Mouse (Mus musculus): ENCODE data around the gene BC004004. TPM values are rescaled to one million over a fixed set of nuclear protein-coding genes. Genes with fewer than 3 reads are reported as not detected.
"Not testable (repeated sequence)": the region's sequence is repeated elsewhere in the genome, so short reads cannot be mapped to it uniquely, and the experiment has no call there.

The BC004004 gene
- polyA plus RNA-seq, 1 experiment, result 102 TPM

DNA sequence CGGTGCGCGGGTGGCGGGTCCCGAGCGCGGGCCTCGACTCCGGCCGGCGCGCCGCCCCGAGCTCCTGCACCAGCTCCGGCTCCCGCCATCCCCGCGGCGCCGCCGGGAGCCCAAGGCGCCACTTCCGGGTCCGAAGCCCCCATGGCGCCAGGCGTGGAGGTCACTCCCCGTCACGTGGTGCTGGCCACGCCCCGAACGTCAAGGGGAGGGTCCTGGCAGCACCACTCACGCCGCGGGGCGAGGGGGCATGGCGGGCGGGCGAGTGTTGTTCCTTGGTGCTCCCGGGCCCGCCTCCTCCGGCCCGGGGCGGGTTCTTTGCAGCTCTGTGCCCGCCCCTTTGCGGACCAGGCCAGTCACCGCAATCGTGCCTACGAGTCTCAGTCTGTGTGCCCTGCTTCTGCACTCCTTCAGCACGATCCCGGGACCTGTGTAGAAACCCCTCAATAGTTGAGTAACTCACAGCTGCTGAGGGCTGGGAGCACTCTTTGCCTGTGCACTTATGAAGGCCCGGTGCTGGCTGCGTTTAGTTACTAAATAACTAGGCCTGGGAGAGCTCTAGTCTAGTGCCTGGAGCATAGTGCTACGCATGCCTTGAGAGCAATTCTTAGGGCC, 79.2 kb downstream of the BC004004 start, which contains the start of gene Mtch1:
TSS of gene Mtch1 (minus strand) at position 290 of the 612 bp plus-strand sequence.
- Histone ChIP-seq H3K27ac (ENCODE audit: insufficient read depth, low read length) (peak within 1 kb of the TSS; percentile 53), H3K4me1 (ENCODE audit: control insufficient read depth, insufficient read depth, low read length) (peaks cover 7% of the 10 kb centered on the region), H3K27me3 (ENCODE audit: control insufficient read depth, insufficient read depth, low read length) (no peaks in the 10 kb centered on the region), H3K4me3 (replicated peaks; ENCODE audit: insufficient read depth, low read depth, low read length) (peak within 1 kb of the TSS; percentile 91)
- DNase-seq, result peak; percentile 97 to 98
- no peak for TF ChIP-seq CTCF (IDR thresholded peaks at IDR 0.05; ENCODE audit: borderline replicate concordance, insufficient read depth, low read depth, low read length)
- TF ChIP-seq POLR2A (IDR thresholded peaks at IDR 0.05; ENCODE audit: borderline replicate concordance, insufficient read depth, low read length), result peak; percentile 89; the same call in 1 of the 2 replicates
- under 1% methylated on average over 53 of the region's 53 CpGs for WGBS

DNA sequence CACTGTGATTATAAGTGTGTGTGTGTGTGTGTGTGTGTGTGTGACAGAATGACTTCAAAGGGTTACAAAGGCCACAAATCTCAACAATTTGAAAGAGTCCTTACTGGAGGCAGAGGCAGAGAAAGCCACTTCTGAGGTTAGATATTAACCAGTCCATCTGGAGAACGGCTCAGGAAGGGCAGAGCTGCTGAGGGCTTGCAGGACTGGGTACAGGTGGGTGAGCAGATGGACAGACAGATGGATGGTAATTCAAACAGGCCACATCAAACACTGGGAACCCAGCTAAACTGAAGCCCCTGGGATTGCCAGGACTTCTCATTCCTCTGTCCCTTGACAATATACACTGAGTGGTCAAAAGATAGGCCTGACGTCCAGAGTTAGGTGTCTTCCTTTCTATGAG, 80.4 kb downstream of the BC004004 start:
- Histone ChIP-seq H3K27ac (ENCODE audit: insufficient read depth, low read length) (no peak overlapping the region), H3K4me1 (ENCODE audit: control insufficient read depth, insufficient read depth, low read length) (peaks cover 7% of the 10 kb centered on the region), H3K27me3 (ENCODE audit: control insufficient read depth, insufficient read depth, low read length) (no peaks in the 10 kb centered on the region), H3K4me3 (replicated peaks; ENCODE audit: insufficient read depth, low read depth, low read length) (no peak overlapping the region)
- TF ChIP-seq CTCF (IDR thresholded peaks at IDR 0.05; ENCODE audit: borderline replicate concordance, insufficient read depth, low read depth, low read length) (no peak), POLR2A (IDR thresholded peaks at IDR 0.05; ENCODE audit: borderline replicate concordance, insufficient read depth, low read length) (no peak)
- WGBS, result 22% methylated on average over 2 of the region's 2 CpGs
- DNase-seq, result peak in 1 of 2 experiments; percentile 64

DNA sequence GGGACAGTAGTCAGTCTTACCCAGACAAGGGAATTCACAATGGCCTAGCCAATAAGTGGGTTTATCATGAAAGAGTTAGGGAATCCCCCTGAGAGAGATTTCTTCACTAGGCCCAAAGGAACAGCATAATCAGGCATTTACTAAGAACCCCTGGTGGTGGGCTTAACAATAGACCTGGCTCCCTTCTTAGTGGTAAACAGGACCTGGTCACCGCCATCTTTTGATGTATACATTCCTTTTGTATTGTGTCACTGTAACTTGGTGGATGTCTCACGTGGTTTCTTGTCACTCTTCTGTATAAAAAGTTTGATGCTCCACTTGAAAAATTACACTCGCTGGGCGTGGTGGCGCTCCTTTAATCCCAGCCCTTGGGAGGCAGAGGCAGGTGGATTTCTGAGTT, 82.5 kb downstream of the BC004004 start:
- not testable (repeated sequence) for H3K27me3 ChIP-seq (ENCODE audit: control insufficient read depth, insufficient read depth, low read length); DNase-seq; H3K27ac ChIP-seq (ENCODE audit: insufficient read depth, low read length); H3K4me3 ChIP-seq (replicated peaks; ENCODE audit: insufficient read depth, low read depth, low read length); H3K4me1 ChIP-seq (ENCODE audit: control insufficient read depth, insufficient read depth, low read length)
- WGBS, result 77% methylated on average over 5 of the region's 5 CpGs

DNA sequence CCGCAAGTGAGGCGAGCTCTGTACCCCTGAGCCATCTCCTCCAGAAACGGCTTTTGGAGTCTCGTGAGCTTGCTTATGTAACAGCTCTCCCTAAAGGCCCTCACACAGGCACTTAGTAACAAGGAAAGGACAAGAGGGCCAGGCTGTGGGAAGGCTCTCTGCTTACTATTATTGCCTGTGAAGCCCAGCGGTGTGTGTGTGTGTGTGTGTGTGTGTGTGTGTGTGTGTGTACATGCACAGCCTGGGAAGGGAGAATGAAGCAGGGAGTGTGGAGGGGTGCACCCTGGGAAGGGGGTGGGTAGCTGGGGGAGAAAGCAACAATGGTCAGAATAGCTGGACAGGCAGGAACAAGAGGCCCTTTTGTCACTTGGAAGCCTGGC, 86.9 kb downstream of the BC004004 start:
- peak overlapping the region; percentile 25; the same call in 1 of the 2 replicates for H3K27ac ChIP-seq (ENCODE audit: insufficient read depth, low read length)
- no peak overlapping the region for H3K4me3 ChIP-seq (replicated peaks; ENCODE audit: insufficient read depth, low read depth, low read length)
- 49% methylated on average over 5 of the region's 5 CpGs for WGBS
- no peak for DNase-seq
- peaks cover 17% of the 10 kb centered on the region for H3K4me1 ChIP-seq (ENCODE audit: control insufficient read depth, insufficient read depth, low read length)
- H3K27me3 ChIP-seq (ENCODE audit: control insufficient read depth, insufficient read depth, low read length), result no peaks in the 10 kb centered on the region
- TF ChIP-seq CTCF (IDR thresholded peaks at IDR 0.05; ENCODE audit: borderline replicate concordance, insufficient read depth, low read depth, low read length) (no peak), POLR2A (IDR thresholded peaks at IDR 0.05; ENCODE audit: borderline replicate concordance, insufficient read depth, low read length) (no peak)

DNA sequence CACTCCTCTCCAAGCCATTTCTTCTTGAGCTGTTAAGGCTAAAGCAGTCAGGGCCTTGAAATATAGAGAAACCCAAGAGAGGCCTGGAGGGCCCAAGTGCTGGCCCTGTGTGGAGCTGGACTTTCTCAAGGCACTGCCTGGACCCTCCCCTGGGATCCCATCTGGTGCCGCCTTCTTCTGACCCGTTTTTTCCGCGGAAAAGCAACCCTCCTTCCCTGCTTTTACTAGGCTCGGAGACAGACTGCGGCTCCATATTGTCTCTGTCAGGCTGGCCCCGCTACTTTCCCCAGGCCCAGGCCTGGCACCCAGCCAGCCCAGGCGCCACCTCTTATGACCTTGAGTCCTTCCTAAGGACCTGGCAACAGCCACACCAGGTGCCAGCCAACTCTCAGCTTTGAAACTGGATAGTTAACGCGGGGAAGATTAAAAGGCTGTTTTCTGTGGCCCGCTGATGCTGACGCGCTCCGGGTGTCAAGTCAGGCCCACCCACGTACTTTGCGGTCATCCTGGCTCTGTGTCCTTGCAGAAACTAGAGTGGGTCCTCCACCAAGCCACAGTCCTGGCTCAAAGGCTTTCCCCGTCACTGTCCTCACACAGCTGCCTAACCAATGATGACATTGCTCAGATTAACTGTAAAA, 87.4 kb downstream of the BC004004 start:
- H3K27me3 ChIP-seq (ENCODE audit: control insufficient read depth, insufficient read depth, low read length), result no peaks in the 10 kb centered on the region
- peak overlapping the region; percentile 52; the same call in 1 of the 2 replicates for H3K27ac ChIP-seq (ENCODE audit: insufficient read depth, low read length)
- 16% methylated on average over 17 of the region's 17 CpGs for WGBS
- peak; percentile 44 to 52 for DNase-seq
- no peak overlapping the region for H3K4me3 ChIP-seq (replicated peaks; ENCODE audit: insufficient read depth, low read depth, low read length)
- H3K4me1 ChIP-seq (ENCODE audit: control insufficient read depth, insufficient read depth, low read length), result peaks cover 17% of the 10 kb centered on the region
- TF ChIP-seq POLR2A (IDR thresholded peaks at IDR 0.05; ENCODE audit: borderline replicate concordance, insufficient read depth, low read length) (no peak), CTCF (IDR thresholded peaks at IDR 0.05; ENCODE audit: borderline replicate concordance, insufficient read depth, low read depth, low read length) (no peak)

DNA sequence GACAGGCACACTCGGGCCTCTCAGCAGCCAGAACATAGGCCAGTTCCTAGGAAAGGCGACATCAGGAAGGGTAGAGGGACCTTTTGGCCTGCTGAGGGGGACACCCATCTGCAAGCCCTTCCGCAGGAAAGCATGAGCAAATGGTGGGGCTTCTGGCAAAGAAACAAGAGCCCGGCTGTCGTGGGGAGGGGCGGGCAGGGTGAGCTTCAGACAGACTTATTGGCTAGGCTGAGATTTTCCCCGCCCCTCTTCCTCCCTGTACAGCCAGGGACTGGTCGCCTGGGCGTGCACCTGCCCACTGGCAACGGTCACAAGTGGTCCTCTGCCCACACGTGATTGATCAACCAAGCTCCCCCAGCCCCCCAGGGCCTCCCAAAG, 87.9 kb downstream of the BC004004 start:
- DNase-seq, result no peak

DNA sequence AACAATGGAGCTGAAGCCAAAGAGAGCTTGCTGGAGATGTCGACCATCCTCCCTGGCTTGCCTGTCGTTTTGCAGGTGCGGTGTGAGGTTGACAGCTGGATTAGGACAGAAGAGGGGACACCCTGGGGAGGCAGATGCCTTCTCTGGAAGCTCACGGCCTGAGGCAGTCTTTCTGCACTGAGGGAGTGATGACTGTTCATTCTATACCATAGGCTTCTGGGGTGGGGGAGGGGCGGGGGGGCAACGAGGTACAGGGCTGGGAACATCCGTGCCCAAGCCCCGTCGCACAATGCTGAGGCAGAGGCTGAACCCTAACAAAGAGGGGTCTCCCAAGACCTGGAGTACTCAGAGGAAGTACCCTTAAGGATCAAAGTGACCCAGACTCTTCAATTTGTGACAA, 88.3 kb downstream of the BC004004 start:
- Histone ChIP-seq H3K27ac (ENCODE audit: insufficient read depth, low read length) (no peak overlapping the region), H3K4me1 (ENCODE audit: control insufficient read depth, insufficient read depth, low read length) (peaks cover 17% of the 10 kb centered on the region), H3K4me3 (replicated peaks; ENCODE audit: insufficient read depth, low read depth, low read length) (no peak overlapping the region), H3K27me3 (ENCODE audit: control insufficient read depth, insufficient read depth, low read length) (no peaks in the 10 kb centered on the region)
- 43% methylated on average over 9 of the region's 9 CpGs for WGBS
- DNase-seq, result no peak
- TF ChIP-seq CTCF (IDR thresholded peaks at IDR 0.05; ENCODE audit: borderline replicate concordance, insufficient read depth, low read depth, low read length) (no peak), POLR2A (IDR thresholded peaks at IDR 0.05; ENCODE audit: borderline replicate concordance, insufficient read depth, low read length) (no peak)

More for the DNA sequence above, 87.9 kb downstream of the BC004004 start:
- 29% methylated on average over 11 of the region's 11 CpGs for WGBS
- TF ChIP-seq POLR2A (IDR thresholded peaks at IDR 0.05; ENCODE audit: borderline replicate concordance, insufficient read depth, low read length) (no peak), CTCF (IDR thresholded peaks at IDR 0.05; ENCODE audit: borderline replicate concordance, insufficient read depth, low read depth, low read length) (no peak)
- Histone ChIP-seq H3K27me3 (ENCODE audit: control insufficient read depth, insufficient read depth, low read length) (no peaks in the 10 kb centered on the region), H3K27ac (ENCODE audit: insufficient read depth, low read length) (peak overlapping the region; percentile 52; the same call in 1 of the 2 replicates), H3K4me3 (replicated peaks; ENCODE audit: insufficient read depth, low read depth, low read length) (no peak overlapping the region), H3K4me1 (ENCODE audit: control insufficient read depth, insufficient read depth, low read length) (peaks cover 17% of the 10 kb centered on the region)

DNA sequence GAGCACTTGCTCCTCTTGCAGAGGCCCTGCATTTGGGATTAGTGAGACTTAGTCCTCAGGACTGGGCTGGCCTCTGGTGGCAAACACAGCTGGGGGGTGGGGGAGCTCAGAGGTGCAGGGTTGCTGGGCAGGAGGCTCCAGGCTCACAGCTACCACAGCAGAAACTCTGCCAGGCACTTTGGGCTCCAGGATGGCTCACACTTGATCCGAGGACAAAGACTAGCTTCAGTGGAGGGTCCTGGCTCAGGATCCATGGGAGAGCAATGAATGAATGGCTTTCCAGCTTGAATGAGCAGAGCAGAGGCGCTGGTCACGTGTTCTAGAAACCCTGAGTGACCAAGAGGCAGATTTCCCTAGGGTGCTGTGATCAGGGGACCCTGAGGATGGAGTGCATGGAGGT, 90.3 kb downstream of the BC004004 start:
- TF ChIP-seq CTCF (IDR thresholded peaks at IDR 0.05; ENCODE audit: borderline replicate concordance, insufficient read depth, low read depth, low read length) (no peak), POLR2A (IDR thresholded peaks at IDR 0.05; ENCODE audit: borderline replicate concordance, insufficient read depth, low read length) (no peak)
- no peak for DNase-seq
- 61% methylated on average over 3 of the region's 3 CpGs for WGBS
- Histone ChIP-seq H3K4me3 (replicated peaks; ENCODE audit: insufficient read depth, low read depth, low read length) (no peak overlapping the region), H3K27ac (ENCODE audit: insufficient read depth, low read length) (no peak overlapping the region), H3K27me3 (ENCODE audit: control insufficient read depth, insufficient read depth, low read length) (no peaks in the 10 kb centered on the region), H3K4me1 (ENCODE audit: control insufficient read depth, insufficient read depth, low read length) (peaks cover 17% of the 10 kb centered on the region)

Measured in cerebellum, adult 2 months (tissue).